In the genomic region with DNA sequence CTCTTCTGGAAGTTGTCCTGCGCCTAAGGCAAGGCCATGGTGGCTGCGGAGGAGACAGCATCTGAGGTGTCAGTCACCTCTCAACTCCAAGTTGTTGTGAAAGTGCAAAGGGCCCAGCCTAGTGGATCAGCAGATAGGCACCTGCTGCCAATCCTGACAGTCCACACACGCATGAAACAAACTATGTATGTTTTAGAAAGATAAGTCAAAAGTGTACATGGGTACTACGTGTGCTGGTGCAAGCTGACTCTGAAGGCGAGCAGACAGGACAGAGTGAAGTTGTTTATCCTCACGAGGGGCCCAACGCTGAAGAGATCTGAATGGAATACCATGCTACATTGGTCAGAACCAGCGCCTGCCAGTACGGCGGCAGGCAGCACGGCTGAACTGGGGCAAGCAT, we compare ENCODE assay signal across 25 mouse cellular contexts.
"Had no signal": no experiment of that assay in that cellular context is flagged by ENCODE, and none has a peak within 500 bp of the region (broad histone marks: within the 10 kb centered on the region; RNA-seq: fewer than 3 reads in every experiment).

No protein-coding gene starts in this region.

- H3K27ac ChIP-seq: heart, adult 2 months; heart, embryonic 10.5 days; hindbrain, embryonic 10.5 days; hindbrain, embryonic 12.5 days; hindbrain, embryonic 14.5 days; intestine, embryonic 15.5 days; kidney, embryonic 15.5 days; kidney, postnatal 0 days; left cerebral cortex, adult 2 months; limb, embryonic 10.5 days; limb, embryonic 12.5 days had no signal

- ATAC-seq: hindbrain, embryonic 16.5 days; inflammation-experienced regulatory T-cells, adult 6 months; intestine, embryonic 15.5 days had no signal

- H3K27me3 ChIP-seq: heart, embryonic 12.5 days; hindbrain, embryonic 12.5 days; intestine, embryonic 15.5 days; kidney, embryonic 15.5 days; limb, embryonic 12.5 days had no signal

- H3K4me1 ChIP-seq: heart, embryonic 10.5 days; heart, embryonic 12.5 days; hindbrain, embryonic 10.5 days; hindbrain, embryonic 12.5 days; intestine, embryonic 15.5 days; kidney, embryonic 15.5 days; limb, embryonic 10.5 days; limb, embryonic 12.5 days had no signal

- H3K4me3 ChIP-seq: heart, adult 2 months; heart, embryonic 10.5 days; heart, embryonic 12.5 days; hindbrain, embryonic 10.5 days; hindbrain, embryonic 12.5 days; intestine, embryonic 15.5 days; kidney, embryonic 15.5 days; left cerebral cortex, adult 2 months; limb, embryonic 10.5 days; limb, embryonic 12.5 days had no signal

- H3K9me3 ChIP-seq: heart, embryonic 10.5 days; heart, embryonic 12.5 days; hindbrain, embryonic 10.5 days; hindbrain, embryonic 12.5 days; intestine, embryonic 15.5 days; kidney, embryonic 15.5 days; limb, embryonic 10.5 days; limb, embryonic 12.5 days had no signal

- H3K9ac ChIP-seq: heart, embryonic 12.5 days; hindbrain, embryonic 12.5 days; hindbrain, embryonic 14.5 days; intestine, embryonic 15.5 days; kidney, embryonic 15.5 days; limb, embryonic 12.5 days had no signal

- DNase-seq: gastrocnemius, postnatal 14 days; gastrocnemius, postnatal 36 days; heart, adult 11 months; heart, adult 2 months; heart, postnatal 10 days; heart, postnatal 4 days; kidney, adult 11 months; kidney, adult 2 months; kidney, adult 9 months; kidney, postnatal 14 days; kidney, postnatal 36 days; layer of hippocampus, adult 9-11 months had no signal

- H3K4me2 ChIP-seq: heart, embryonic 12.5 days; hindbrain, embryonic 12.5 days; hindbrain, embryonic 14.5 days; intestine, embryonic 15.5 days; kidney, embryonic 15.5 days; limb, embryonic 12.5 days had no signal
